Mouse (Mus musculus) cortical plate, adult 2 months (tissue): ENCODE data around the gene Erc1. TPM values are rescaled to one million over a fixed set of nuclear protein-coding genes. Genes with fewer than 3 reads are reported as not detected.
"Not testable (repeated sequence)": the region's sequence is repeated elsewhere in the genome, so short reads cannot be mapped to it uniquely, and the experiment has no call there.

ENCODE experiments used
- H3K27ac ChIP-seq: fragments of 200-500 bp; 2 replicates; pipeline ENCODE4 v1.5.1; 2012; ENCODE audit warnings: low read length, control low read depth, inconsistent platforms; ENCODE audit not compliant: insufficient read depth
- H3K4me1 ChIP-seq: fragments of 200-500 bp; 2 replicates; pipeline ENCODE4 v1.6.1; 2011; ENCODE audit warnings: low read length; ENCODE audit not compliant: control insufficient read depth, insufficient read depth
- H3K4me3 ChIP-seq: fragments of 200-500 bp; 2 replicates; pipeline ENCODE4 v1.5.1; 2011; ENCODE audit warnings: mild to moderate bottlenecking, low read length, control low read depth; ENCODE audit not compliant: insufficient read depth
- CTCF ChIP-seq: fragments of 200-500 bp; IDR thresholded peaks from 2 replicates; pipeline ENCODE4 v1.5.1; 2011; ENCODE audit warnings: mild to moderate bottlenecking, control low read depth, low read length; ENCODE audit not compliant: insufficient read depth; ENCODE audit errors: extremely low read depth
- POLR2A ChIP-seq: fragments of 200-500 bp; IDR thresholded peaks from 2 replicates; pipeline ENCODE4 v1.6.1; 2011; ENCODE audit warnings: mild to moderate bottlenecking, low read length, control low read depth; ENCODE audit not compliant: insufficient read depth; ENCODE audit errors: extremely low read depth
- polyA plus RNA-seq: library from polyadenylated mRNA; depleted of rRNA; stranded (reverse); fragments of >200 nt; gene quantifications from 2 replicates; pipeline ENCODE4 v1.2.3, GENCODE M21; 2012

Gene Erc1
- polyA plus RNA-seq, 1 experiment: 21.3 TPM

- no peak overlapping the region for H3K27ac ChIP-seq
- TF ChIP-seq CTCF (no peak), POLR2A (no peak)
These were observed 173.2 kb downstream of the Erc1 start for GRCm38 (mm10) chr6:119674811-119675209.

GRCm38 (mm10) chr6:119674201-119674810 lies 173.7 kb downstream of the Erc1 start:
- H3K27ac ChIP-seq: no peak overlapping the region
- TF ChIP-seq POLR2A (no peak), CTCF (no peak)
- no peak overlapping the region for H3K4me3 ChIP-seq
- no peaks in the 10 kb centered on the region; the same call in 1 of the 2 replicates for H3K4me1 ChIP-seq

More at GRCm38 (mm10) chr6:119674811-119675209, 173.2 kb downstream of the Erc1 start:
- Histone ChIP-seq H3K4me1 (no peaks in the 10 kb centered on the region), H3K4me3 (no peak overlapping the region)

- Histone ChIP-seq H3K4me1 (no peaks in the 10 kb centered on the region; the same call in 1 of the 2 replicates), H3K27ac (no peak overlapping the region), H3K4me3 (no peak overlapping the region)
- TF ChIP-seq CTCF (no peak), POLR2A (no peak)
These were observed 178.2 kb downstream of the Erc1 start for GRCm38 (mm10) chr6:119669746-119670145.

- TF ChIP-seq POLR2A (no peak), CTCF (no peak)
- H3K4me3 ChIP-seq: no peak overlapping the region
- no peaks in the 10 kb centered on the region; the same call in 1 of the 2 replicates for H3K4me1 ChIP-seq
- H3K27ac ChIP-seq: no peak overlapping the region
These were observed 185.0 kb downstream of the Erc1 start for GRCm38 (mm10) chr6:119662936-119663335.

GRCm38 (mm10) chr6:119661081-119661493 lies 186.9 kb downstream of the Erc1 start:
- Histone ChIP-seq H3K4me3 (no peak overlapping the region), H3K4me1 (no peaks in the 10 kb centered on the region; the same call in 1 of the 2 replicates), H3K27ac (no peak overlapping the region)
- TF ChIP-seq POLR2A: no peak
- TF ChIP-seq CTCF: no peak

- Histone ChIP-seq H3K27ac (no peak overlapping the region), H3K4me3 (no peak overlapping the region), H3K4me1 (no peaks in the 10 kb centered on the region; the same call in 1 of the 2 replicates)
- TF ChIP-seq CTCF (no peak), POLR2A (no peak)
These were observed 189.5 kb downstream of the Erc1 start for GRCm38 (mm10) chr6:119658441-119658840.

GRCm38 (mm10) chr6:119657418-119658178 lies 190.4 kb downstream of the Erc1 start:
- no peak overlapping the region for H3K27ac ChIP-seq
- no peak overlapping the region for H3K4me3 ChIP-seq
- TF ChIP-seq CTCF (no peak), POLR2A (no peak)
- no peaks in the 10 kb centered on the region; the same call in 1 of the 2 replicates for H3K4me1 ChIP-seq

GRCm38 (mm10) chr6:119654777-119655176 lies 193.2 kb downstream of the Erc1 start:
- not testable (repeated sequence) for H3K4me1 ChIP-seq, H3K4me3 ChIP-seq, H3K27ac ChIP-seq

- Histone ChIP-seq H3K27ac (no peak overlapping the region), H3K4me3 (no peak overlapping the region), H3K4me1 (peaks cover 2% of the 10 kb centered on the region; the same call in 1 of the 2 replicates)
- TF ChIP-seq POLR2A: no peak
- no peak for TF ChIP-seq CTCF
These were observed 204.0 kb downstream of the Erc1 start for GRCm38 (mm10) chr6:119643880-119644460.
